Mouse (Mus musculus) forebrain, postnatal 0 days (tissue): ENCODE data around the gene Acta1. TPM values are rescaled to one million over a fixed set of nuclear protein-coding genes. Genes with fewer than 3 reads are reported as not detected.
A peak's percentile ranks its signal among the peaks of the same experiment; 100 is the strongest.

Experiments
- ATAC-seq: fragments of 200-750 bp; cut with Nextera tagmentation; 2 replicates; pipeline ENCODE4 v1.8.0; 2017; ENCODE audit warnings: mild to moderate bottlenecking, moderate library complexity
- DNase-seq: peaks from one replicate; pipeline ENCODE4 v3.0.0-alpha.2; 2015
- H3K27ac ChIP-seq: fragments of 300-500 bp; sonication (generic); 2 replicates; pipeline ENCODE4 v1.5.1; 2014; ENCODE audit warnings: low read depth, mild to moderate bottlenecking, antibody characterized with exemption, low read length, moderate library complexity, mixed read lengths
- H3K27me3 ChIP-seq: fragments of 300-500 bp; sonication (generic); 2 replicates; pipeline ENCODE4 v1.6.1; 2014; ENCODE audit warnings: mild to moderate bottlenecking, low read length, mixed read lengths; ENCODE audit not compliant: insufficient read depth
- H3K36me3 ChIP-seq: fragments of 300-500 bp; sonication (generic); 2 replicates; pipeline ENCODE4 v1.6.1; 2014; ENCODE audit warnings: mild to moderate bottlenecking, moderate library complexity; ENCODE audit not compliant: insufficient read depth
- H3K4me1 ChIP-seq: fragments of 300-500 bp; sonication (generic); 2 replicates; pipeline ENCODE4 v1.6.1; 2014; ENCODE audit warnings: antibody characterized with exemption; ENCODE audit not compliant: insufficient read depth
- H3K4me2 ChIP-seq: fragments of 300-500 bp; sonication (generic); 2 replicates; pipeline ENCODE4 v1.6.1; 2014; ENCODE audit warnings: low read depth, mild to moderate bottlenecking, moderate library complexity
- H3K4me3 ChIP-seq: fragments of 300-500 bp; sonication (generic); 2 replicates; pipeline ENCODE4 v1.5.1; 2014; ENCODE audit warnings: low read depth, low read length, mixed read lengths
- H3K9ac ChIP-seq: fragments of 300-500 bp; sonication (generic); 2 replicates; pipeline ENCODE4 v1.6.1; 2014; ENCODE audit warnings: mild to moderate bottlenecking
- H3K9me3 ChIP-seq: fragments of 300-500 bp; sonication (generic); 2 replicates; pipeline ENCODE4 v1.6.1; 2016; ENCODE audit warnings: low read length
- CTCF ChIP-seq: sonication (generic); IDR thresholded peaks from 2 replicates; pipeline ENCODE4 v1.5.1; 2016; ENCODE audit warnings: antibody characterized with exemption, control low read depth, low read depth
- WGBS: fragments of 180-500 bp; shearing (Covaris S2); extraction: QIAGEN DNeasy Blood & Tissue Kit; methylation state at CpG from one replicate; pipeline ENCODE4 v1.1.7; 2014; 5-methylcytosine and 5-hydroxymethylcytosine counted together
- polyA plus RNA-seq: library from polyadenylated mRNA; unstranded; fragments of >200 nt; fragmentation: Nextera tagmentation; extraction: Ambion mirVana; gene quantifications from 2 replicates; pipeline ENCODE4 v1.2.1, GENCODE M21; 2015
- total RNA-seq: library from RNA; depleted of rRNA; stranded (reverse); fragments of >200 nt; gene quantifications from 2 replicates; pipeline ENCODE4 v1.2.3, GENCODE M21; 2014

Gene Acta1
- total and polyA plus RNA-seq, 2 experiments from 2014 or later, result 10.5 to 20.4 TPM

- Histone ChIP-seq H3K4me1 (peaks cover 8% of the 10 kb centered on the region; the same call in 1 of the 2 replicates), H3K27me3 (no peaks in the 10 kb centered on the region; the same call in 1 of the 2 replicates), H3K9me3 (no peaks in the 10 kb centered on the region), H3K4me2 (peak overlapping the region; percentile 84), H3K4me3 (peak overlapping the region; percentile 90), H3K27ac (peak overlapping the region; percentile 82), H3K36me3 (no peaks in the 10 kb centered on the region), H3K9ac (peak overlapping the region; percentile 63)
- no peak for TF ChIP-seq CTCF
- ATAC-seq (no peak; the same call in 1 of the 2 replicates), DNase-seq (no peak)
- WGBS, result under 1% methylated on average over 17 of the region's 17 CpGs
These were observed 36.0 kb downstream of the Acta1 start for GRCm38 (mm10) chr8:123858574-123858940.

- no peak overlapping the region; the same call in 1 of the 2 replicates for H3K4me2 ChIP-seq
- H3K36me3 ChIP-seq, result no peaks in the 10 kb centered on the region
- ATAC-seq, result no peak
- H3K27ac ChIP-seq, result no peak overlapping the region
- 0 out of 2 replicates have a peak overlapping the region, but pooled peaks have one; percentile 90 for H3K4me3 ChIP-seq
- H3K4me1 ChIP-seq, result peaks cover 8% of the 10 kb centered on the region; the same call in 1 of the 2 replicates
- no peak overlapping the region for H3K9ac ChIP-seq
- no peaks in the 10 kb centered on the region for H3K9me3 ChIP-seq
- WGBS, result 77% methylated on average over 3 of the region's 3 CpGs
- TF ChIP-seq CTCF, result no peak
- DNase-seq, result no peak
- no peaks in the 10 kb centered on the region; the same call in 1 of the 2 replicates for H3K27me3 ChIP-seq
These were observed 37.2 kb downstream of the Acta1 start for GRCm38 (mm10) chr8:123857361-123857760.

- H3K36me3 ChIP-seq, result no peaks in the 10 kb centered on the region
- no peak overlapping the region for H3K27ac ChIP-seq
- H3K4me2 ChIP-seq, result no peak overlapping the region
- ATAC-seq, result no peak
- no peak overlapping the region for H3K4me3 ChIP-seq
- H3K9me3 ChIP-seq, result no peaks in the 10 kb centered on the region
- DNase-seq, result no peak
- no peak for TF ChIP-seq CTCF
- 76% methylated on average over 9 of the region's 9 CpGs for WGBS
- H3K9ac ChIP-seq, result no peak overlapping the region
- H3K4me1 ChIP-seq, result peaks cover 8% of the 10 kb centered on the region; the same call in 1 of the 2 replicates
- no peaks in the 10 kb centered on the region for H3K27me3 ChIP-seq
These were observed 39.6 kb downstream of the Acta1 start for GRCm38 (mm10) chr8:123854733-123855475.

GRCm38 (mm10) chr8:123854252-123854651 lies 40.3 kb downstream of the Acta1 start:
- 86% methylated on average over 1 of the region's 1 CpGs for WGBS
- H3K4me2 ChIP-seq, result no peak overlapping the region
- H3K36me3 ChIP-seq, result no peaks in the 10 kb centered on the region
- no peak overlapping the region for H3K27ac ChIP-seq
- DNase-seq, result no peak
- no peak for TF ChIP-seq CTCF
- no peaks in the 10 kb centered on the region for H3K9me3 ChIP-seq
- peaks cover 8% of the 10 kb centered on the region; the same call in 1 of the 2 replicates for H3K4me1 ChIP-seq
- no peak overlapping the region for H3K9ac ChIP-seq
- H3K27me3 ChIP-seq, result no peaks in the 10 kb centered on the region
- no peak for ATAC-seq
- no peak overlapping the region for H3K4me3 ChIP-seq

GRCm38 (mm10) chr8:123851590-123851989 lies 43.0 kb downstream of the Acta1 start:
- H3K4me1 ChIP-seq, result no peaks in the 10 kb centered on the region
- H3K4me2 ChIP-seq, result no peak overlapping the region
- TF ChIP-seq CTCF, result no peak
- H3K9ac ChIP-seq, result no peak overlapping the region
- H3K4me3 ChIP-seq, result no peak overlapping the region
- no peaks in the 10 kb centered on the region for H3K27me3 ChIP-seq
- ATAC-seq (no peak), DNase-seq (no peak)
- no peaks in the 10 kb centered on the region for H3K36me3 ChIP-seq
- H3K27ac ChIP-seq, result no peak overlapping the region
- no peaks in the 10 kb centered on the region for H3K9me3 ChIP-seq
- WGBS, result 72% methylated on average over 5 of the region's 5 CpGs

GRCm38 (mm10) chr8:123849352-123849751 lies 45.2 kb downstream of the Acta1 start:
- WGBS, result 90% methylated on average over 4 of the region's 4 CpGs

GRCm38 (mm10) chr8:123847546-123847945 lies 47.0 kb downstream of the Acta1 start:
- H3K27me3 ChIP-seq, result no peaks in the 10 kb centered on the region
- no peak overlapping the region for H3K27ac ChIP-seq
- H3K4me2 ChIP-seq, result no peak overlapping the region
- no peak for TF ChIP-seq CTCF
- H3K36me3 ChIP-seq, result no peaks in the 10 kb centered on the region
- H3K9ac ChIP-seq, result no peak overlapping the region
- DNase-seq, result no peak
- 65% methylated on average over 3 of the region's 3 CpGs for WGBS
- no peaks in the 10 kb centered on the region for H3K9me3 ChIP-seq
- no peaks in the 10 kb centered on the region for H3K4me1 ChIP-seq
- ATAC-seq, result no peak
- no peak overlapping the region for H3K4me3 ChIP-seq

More at GRCm38 (mm10) chr8:123849352-123849751, 45.2 kb downstream of the Acta1 start:
- no peak for DNase-seq
- H3K4me3 ChIP-seq, result no peak overlapping the region
- H3K27me3 ChIP-seq, result no peaks in the 10 kb centered on the region
- no peaks in the 10 kb centered on the region for H3K36me3 ChIP-seq
- no peaks in the 10 kb centered on the region for H3K9me3 ChIP-seq
- no peak for ATAC-seq
- no peak overlapping the region for H3K4me2 ChIP-seq
- H3K4me1 ChIP-seq, result no peaks in the 10 kb centered on the region
- no peak overlapping the region for H3K9ac ChIP-seq
- no peak overlapping the region for H3K27ac ChIP-seq
- TF ChIP-seq CTCF, result no peak
